Mouse (Mus musculus) thymus, postnatal 14 days (tissue): ENCODE measurements around the gene Castor2.
A peak's percentile ranks its signal among the peaks of the same experiment; 100 is the strongest.

Experiments
- DNase-seq: peaks from one replicate; pipeline ENCODE4 v3.0.0; 2021

The Castor2 gene

GRCm38 (mm10) chr5:134099496-134100211 lies at the start of gene Castor2:
TSS of gene Castor2 (plus strand) at chr5:134099711.
- peak; percentile 95 for DNase-seq

DNA sequence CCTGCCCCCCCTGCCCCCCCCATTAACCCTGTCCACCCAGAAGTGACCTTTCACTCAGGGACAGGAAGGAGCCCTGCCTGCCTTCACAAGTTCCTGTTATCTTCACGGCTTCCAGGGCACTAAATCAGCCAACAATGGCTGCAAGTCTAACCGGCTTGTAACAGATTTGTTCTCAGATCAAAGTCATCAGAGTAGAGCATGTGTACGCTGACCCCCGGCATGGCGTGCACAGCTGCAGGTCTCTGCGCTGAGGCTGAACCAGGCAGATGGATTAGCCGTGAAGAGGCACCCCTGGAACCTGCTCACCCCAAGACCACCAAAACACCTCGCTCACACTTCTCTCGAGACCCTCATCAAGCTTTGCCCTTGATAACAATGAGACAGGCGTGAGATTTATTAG lies 48.8 kb upstream of the Castor2 start:
- no peak for DNase-seq

GRCm38 (mm10) chr5:134052614-134053013 lies 46.9 kb upstream of the Castor2 start:
- no peak for DNase-seq

DNA sequence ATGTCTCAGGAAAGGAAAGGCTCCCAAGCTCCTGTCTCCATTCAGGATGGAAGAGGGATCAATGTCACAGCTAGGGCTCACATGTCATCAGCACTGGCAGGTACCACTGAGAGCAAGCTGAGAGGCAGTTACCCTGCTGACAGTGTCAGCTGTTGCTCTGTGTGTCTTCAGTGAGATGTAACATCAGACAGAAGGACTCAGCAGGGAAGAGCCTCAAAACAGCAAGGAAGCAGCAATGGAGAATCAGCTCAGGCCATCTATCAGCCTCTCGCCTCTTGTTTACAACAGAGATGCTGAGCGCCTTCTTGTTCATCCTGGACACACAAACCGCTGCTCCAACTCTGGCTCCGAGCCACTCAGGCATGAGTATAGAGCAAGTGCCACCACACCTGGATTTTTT lies 45.0 kb upstream of the Castor2 start:
- no peak for DNase-seq

DNA sequence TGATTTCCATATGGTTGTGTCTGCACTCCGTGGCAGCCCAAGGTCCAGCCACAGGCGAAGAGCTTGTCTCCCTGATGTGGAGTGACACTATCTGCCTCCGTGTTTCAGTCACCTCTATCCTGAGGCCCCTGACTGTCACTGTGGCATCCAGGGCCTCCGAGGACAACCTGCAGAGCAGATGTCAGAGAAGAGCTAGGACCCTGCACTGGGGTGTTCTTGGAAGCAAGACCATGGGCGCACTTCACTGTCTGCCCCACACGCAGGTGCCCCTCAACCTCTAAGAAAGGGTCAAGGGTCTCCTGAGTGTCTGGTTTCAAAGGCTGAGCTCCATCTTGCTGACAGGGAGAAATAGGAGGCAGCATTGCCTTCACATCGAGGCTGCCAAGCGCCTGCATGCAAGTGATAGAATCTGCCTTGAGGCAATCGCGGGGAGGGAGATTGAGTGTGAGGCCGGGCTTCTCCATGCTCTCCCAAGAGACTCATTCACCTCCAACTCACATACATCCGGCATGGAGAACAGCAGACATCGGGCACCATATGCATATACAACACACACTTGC lies 40.6 kb upstream of the Castor2 start:
- no peak for DNase-seq

GRCm38 (mm10) chr5:134063362-134064064 lies 36.0 kb upstream of the Castor2 start:
- DNase-seq: peak; percentile 53

- no peak for DNase-seq
Observed at GRCm38 (mm10) chr5:134066261-134066660, 33.2 kb upstream of the Castor2 start.

- DNase-seq: no peak
Observed at GRCm38 (mm10) chr5:134067924-134068323, 31.6 kb upstream of the Castor2 start.

GRCm38 (mm10) chr5:134073512-134074041 lies 25.9 kb upstream of the Castor2 start:
- DNase-seq: no peak

- DNase-seq: no peak
Observed at GRCm38 (mm10) chr5:134074368-134074767, 25.1 kb upstream of the Castor2 start.

DNA sequence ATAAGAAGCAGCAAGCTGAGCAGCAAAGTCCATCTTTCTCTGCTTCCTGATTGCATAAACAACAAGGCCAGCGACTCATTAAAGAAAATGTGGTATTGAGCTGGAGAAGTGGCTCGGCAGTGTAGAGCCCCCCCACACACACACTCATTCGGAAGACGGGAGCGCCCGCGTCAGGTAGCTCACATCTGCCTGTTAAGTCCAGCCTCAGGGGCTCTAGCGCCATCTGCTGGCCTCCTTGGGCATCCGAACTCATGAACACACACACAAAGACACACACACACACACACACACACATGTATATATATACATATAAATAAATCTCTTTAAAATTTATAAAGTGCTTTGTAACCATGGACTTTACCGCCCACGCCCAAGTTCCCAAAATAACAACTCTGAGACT lies 23.3 kb upstream of the Castor2 start:
- no peak for DNase-seq

GRCm38 (mm10) chr5:134080685-134081548 lies 18.6 kb upstream of the Castor2 start:
- no peak for DNase-seq

GRCm38 (mm10) chr5:134085227-134085626 lies 14.3 kb upstream of the Castor2 start:
- no peak for DNase-seq

GRCm38 (mm10) chr5:134085887-134086639 lies 13.4 kb upstream of the Castor2 start:
- no peak for DNase-seq

- no peak for DNase-seq
Observed at GRCm38 (mm10) chr5:134087211-134087610, 12.3 kb upstream of the Castor2 start.

DNA sequence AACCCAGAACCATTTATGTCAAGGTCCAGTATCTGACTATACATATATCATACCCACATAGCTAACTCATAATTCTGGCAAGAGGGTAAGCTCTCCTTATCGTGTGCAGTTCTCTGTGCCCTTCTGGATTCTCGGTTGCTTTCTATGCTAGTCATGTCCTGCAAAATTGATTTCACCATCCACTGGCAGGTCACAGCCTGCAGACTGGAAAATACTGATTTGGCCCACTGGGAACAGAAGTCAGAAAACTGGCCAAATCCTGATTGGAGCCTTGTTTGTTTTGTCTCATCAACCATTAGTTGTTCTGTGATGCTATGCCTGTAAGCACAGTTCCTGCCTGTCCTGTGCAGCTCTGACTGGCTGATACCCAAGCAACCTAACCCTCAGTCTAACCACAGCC lies 3.7 kb upstream of the Castor2 start:
- DNase-seq: no peak

DNA sequence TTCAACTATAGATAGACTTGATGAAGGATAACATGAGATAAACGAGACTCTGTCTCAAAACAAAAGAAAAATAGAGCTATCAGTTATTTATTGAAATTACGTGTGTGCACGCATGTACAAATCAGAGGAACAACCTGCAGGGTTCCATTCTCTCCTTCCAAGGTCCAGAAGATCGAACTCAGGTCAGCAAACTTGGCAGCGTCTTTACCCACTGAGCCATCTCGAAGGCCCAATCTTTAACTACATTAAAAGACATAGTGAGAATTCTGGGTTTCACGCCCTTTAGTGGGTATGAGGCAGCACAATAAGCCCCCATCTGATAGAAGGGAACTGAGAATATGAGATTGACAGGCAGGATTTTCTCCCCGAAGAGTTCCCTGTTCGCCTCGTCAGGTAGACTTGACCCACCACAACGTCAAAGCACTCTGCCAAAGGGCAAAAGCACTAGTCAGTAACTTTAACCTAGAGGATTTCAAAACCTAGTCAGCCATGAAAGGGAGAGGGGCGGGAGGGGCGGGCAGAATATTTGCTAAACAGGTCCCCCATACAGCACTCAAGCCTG lies 1.1 kb upstream of the Castor2 start:
- no peak for DNase-seq

- DNase-seq: peak; percentile 48
Observed at GRCm38 (mm10) chr5:134098976-134099375, 535 bp upstream of the Castor2 start.

DNA sequence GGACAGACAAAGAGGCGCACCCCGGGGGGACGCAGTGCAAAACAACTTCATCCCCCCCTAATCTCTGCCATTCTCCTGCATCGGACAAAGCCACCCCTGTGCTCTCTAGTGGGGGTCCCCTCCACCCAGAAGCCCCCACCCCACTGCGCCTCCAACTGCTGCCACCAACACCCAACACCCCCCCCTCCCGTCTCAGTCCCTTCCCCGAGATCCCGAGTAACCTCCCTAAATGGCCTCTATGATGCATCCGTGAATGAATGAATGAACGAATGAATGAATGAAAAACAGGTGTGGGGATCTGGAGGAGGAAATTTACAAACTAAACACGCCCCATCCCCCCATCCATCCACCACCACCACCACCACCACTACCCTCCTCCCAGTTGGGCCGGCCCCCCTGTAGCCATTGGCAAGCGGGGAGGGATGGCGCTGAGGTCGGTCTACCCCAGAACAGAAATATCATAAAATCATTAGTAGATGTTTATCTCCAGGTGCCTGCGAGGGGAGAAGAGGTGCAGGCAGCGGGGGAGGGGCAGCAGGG lies 791 bp downstream of the Castor2 start:
- peak; percentile 42 for DNase-seq

- no peak for DNase-seq
Observed at GRCm38 (mm10) chr5:134101322-134101721, 1.8 kb downstream of the Castor2 start.

- DNase-seq: no peak
Observed at GRCm38 (mm10) chr5:134101883-134102282, 2.4 kb downstream of the Castor2 start.
